Mouse (Mus musculus) hematopoietic stem cell, adult 5-6 weeks (primary cell): Measurements from ENCODE around the gene Ccdc163. TPM values are rescaled to one million over a fixed set of nuclear protein-coding genes. Genes with fewer than 3 reads are reported as not detected.
"Not testable (repeated sequence)": the region's sequence is repeated elsewhere in the genome, so short reads cannot be mapped to it uniquely, and the experiment has no call there.

Experiments used
- ATAC-seq, 2 experiments: fragments of 125-278 bp in 1 of 2; replicated peaks in 1 of 2; 2 replicates each; pipeline ENCODE4 v1.8.0; 2016 to 2017; ENCODE audit warnings: inconsistent platforms in 2 of 2, mild to moderate bottlenecking in 2 of 2, moderate number of reproducible peaks in 2 of 2, low read depth in 1 of 2, moderate TSS enrichment in 1 of 2; ENCODE audit not compliant: low FRiP score in 2 of 2, poor library complexity in 2 of 2, severe bottlenecking in 2 of 2, insufficient read depth in 1 of 2, low TSS enrichment in 1 of 2
- total RNA-seq: library from RNA; stranded (forward); fragments of 172-1452, 232-1000 nt; gene quantifications from 2 replicates; pipeline ENCODE4 v1.2.3, GENCODE M21; 2017

Ccdc163 gene
- 19.8 and 27.4 TPM in 2 replicates for total RNA-seq

DNA sequence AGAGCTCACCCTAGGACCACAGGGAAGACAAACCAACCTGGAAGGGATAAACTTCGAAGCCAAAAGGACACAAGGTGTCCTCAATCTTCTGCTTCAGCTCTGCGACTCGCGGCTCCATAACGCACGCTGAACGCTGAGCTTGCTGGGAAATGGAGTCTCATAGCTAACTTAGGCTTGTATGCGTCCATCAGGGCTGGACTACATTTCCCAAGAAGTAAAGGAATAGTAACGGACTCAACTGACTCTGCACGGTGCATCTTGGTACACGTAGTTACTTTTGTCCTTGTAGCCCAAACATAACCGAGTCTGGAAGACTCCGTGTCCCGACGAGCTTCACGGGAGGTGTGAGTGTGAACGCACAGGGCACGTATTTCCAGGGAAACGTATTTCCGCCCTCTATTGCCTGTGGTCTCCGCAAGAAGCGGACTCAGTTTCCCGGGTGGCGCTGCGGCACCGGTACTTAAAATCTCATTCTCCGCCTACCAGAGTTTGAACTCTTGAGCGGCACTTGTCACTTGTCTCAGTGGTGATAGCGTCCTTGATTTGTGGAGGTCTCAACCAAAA is at the start of gene Ccdc163, which contains the start of gene Mmachc:
Gene Ccdc163 (plus strand): TSS at position 309 of the 564 bp plus-strand sequence.
Gene Mmachc (minus strand): TSS at position 206 of the 564 bp plus-strand sequence.
- peak; percentile 98 to 99 for ATAC-seq

DNA sequence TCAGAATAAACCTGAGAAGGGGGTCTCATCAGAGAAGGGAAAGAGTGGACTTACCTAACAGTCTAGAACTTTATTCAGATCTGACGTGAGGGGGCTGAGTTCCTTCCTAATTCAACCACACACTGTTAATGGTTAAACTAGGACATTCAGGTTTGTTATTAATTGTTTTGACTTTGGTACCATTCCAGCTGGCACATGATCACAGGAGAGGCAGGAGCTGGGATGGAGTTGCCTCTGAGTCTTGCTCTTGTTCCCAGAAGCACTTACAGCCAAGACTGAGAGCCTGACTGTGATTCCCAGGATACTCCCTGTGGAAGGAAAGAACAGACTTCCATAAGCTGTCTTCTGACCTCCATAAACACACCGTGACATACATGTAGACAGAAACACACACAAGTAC is 48.8 kb upstream of the Ccdc163 start:
- no peak for ATAC-seq

DNA sequence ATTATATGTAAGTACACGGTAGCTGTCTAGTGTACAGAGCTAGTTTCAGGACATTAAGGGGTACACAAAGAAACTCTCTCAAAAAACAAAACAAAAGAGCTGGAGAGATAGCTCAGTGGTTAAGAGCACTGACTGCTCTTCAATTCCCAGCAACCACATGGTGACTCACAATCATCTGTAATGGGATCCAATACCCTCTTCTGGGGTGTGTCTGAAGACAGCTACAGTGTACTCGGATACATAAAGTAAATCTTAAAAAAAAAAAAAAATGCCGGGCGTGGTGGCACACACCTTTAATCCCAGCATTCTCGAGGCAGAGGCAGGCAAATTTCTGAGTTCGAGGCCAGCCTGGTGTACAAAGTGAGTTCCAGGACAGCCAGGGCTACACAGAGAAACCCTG is 48.4 kb upstream of the Ccdc163 start:
- not testable (repeated sequence) for ATAC-seq

DNA sequence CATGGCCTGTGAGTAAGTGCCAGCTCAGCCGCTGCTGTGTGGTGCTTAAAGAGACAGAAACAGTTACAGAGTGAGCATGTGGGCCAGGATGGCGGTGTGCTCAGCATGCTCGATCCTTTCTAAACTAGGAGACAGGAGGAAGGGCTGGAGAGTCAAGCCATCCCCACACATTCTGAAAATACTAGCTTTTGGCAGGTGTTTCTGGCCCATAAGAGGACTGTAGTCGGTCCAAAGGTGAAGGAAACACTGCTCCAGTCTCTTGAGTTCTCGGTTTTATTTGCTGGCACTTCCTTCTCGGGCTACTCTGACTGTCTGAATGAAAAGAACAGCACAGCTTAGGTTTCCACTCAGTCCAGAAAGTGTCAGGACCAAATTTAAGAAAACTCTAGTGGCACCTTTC is 47.5 kb upstream of the Ccdc163 start:
- no peak for ATAC-seq

DNA sequence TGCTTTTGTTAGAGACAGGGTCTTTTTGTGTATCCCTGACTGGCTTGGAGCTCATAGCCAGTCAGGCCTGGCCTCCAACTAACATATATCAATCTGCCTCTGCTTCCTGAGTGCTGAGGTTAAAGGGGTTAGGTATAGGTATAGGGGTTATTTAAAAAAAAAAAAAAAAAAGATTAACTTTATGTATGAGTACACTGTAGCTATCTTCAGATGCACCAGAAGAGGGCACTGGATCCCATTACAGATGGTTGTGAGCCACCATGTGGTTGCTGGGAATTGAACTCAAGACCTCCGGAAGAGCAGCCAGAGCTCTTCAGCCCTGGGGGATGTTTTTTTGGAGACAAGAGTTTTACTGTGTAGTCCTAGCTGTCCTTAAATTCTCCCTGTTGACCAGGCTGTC is 46.3 kb upstream of the Ccdc163 start:
- ATAC-seq: no peak

DNA sequence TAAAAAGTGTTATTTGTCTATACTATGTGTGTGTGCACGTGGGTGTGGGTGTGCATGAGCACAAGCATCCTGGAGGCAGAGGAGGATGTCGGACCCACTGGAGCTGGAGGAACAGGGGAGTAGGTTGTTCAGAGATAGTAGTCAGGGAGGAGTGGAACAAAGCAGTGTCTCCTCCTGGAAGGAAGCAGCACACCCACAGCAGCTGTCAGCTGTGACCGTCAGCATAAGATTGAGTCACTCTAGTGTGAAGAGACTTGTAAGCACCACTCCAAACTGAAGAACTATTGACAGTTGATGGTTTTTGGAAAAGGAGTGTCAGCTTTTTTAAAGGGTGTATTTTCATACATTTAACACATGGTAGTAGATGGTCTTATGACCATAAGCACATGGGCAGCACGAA is 41.7 kb upstream of the Ccdc163 start:
- ATAC-seq: no peak

DNA sequence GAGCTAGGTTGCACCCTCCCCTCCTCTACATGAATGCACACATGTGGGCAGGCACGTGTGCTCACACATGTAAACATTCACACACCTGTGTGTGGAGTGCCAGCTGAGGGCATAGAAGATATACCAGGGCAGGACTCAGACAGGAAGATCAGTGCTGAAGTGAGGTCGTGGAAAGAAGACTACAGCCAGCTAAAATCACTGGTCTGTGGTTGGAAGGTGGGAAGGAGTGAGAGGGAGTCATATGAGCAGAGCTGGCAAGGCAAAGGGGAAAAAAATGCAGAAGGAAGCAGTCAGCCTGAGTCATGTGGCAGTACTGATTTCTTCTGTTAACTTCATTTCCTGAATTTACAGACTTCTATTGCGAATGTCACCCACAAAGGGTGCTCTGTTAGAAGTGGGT is 40.2 kb upstream of the Ccdc163 start:
- peak; percentile 91 to 98 for ATAC-seq

DNA sequence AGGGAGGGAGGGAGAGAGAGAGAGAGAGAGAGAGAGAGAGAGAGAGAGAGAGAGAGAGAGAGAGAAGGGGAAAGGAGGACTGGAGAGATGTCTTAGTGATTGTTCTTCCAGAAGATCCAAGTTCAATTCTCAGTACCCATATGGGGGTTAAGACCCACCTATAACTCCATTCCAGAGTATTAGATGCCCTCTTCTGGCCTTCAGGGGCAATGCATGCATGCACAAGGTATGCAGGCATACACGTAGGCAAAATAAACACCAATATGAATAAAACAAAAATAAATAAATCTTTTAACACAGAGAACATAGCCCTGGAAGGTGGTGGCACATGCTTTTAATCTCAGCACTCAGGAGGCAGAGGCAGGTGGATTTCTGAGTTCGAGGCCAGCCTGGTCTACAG is 39.0 kb upstream of the Ccdc163 start:
- ATAC-seq: no peak

DNA sequence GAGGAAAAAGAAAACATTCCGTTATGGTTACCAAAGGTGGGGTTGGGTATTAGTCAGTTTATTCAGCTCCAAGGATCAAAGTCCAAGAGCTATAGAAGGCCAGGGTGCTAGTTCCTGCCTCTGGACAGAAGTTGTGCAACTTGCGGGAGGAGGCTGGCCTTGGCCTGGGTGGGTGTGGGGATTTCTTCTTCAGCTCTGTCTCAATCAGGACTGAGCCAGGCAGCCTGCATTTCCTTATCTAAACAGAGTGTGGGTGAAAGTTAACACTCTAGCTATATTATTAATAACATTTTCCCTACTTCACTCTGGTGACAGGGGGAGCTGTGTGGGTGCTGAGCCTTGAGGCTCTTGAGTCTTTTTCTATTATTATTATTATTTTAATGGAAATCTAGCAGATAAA is 35.5 kb upstream of the Ccdc163 start:
- ATAC-seq: peak in 1 of 2 experiments; percentile 4; a peak in 1 of 4 replicates

DNA sequence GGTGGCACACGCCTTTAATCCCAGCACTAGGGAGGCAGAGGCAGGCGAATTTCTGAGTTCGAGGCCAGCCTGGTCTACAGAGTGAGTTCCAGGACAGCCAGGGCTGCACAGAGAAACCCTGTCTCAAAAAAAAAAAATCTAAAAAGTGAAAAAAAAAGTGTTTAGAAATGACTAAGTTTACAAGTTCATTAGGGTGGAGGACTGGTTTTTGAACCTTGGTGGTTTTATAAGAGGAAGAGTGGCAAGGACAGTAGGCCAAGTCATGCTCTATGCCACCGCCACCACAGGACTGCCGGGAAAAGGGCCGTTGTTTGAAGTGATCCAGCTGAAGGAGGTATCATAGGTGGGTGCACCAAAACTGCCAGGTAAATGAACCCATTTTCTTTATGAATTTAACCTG is 33.5 kb upstream of the Ccdc163 start:
- not testable (repeated sequence) for ATAC-seq

DNA sequence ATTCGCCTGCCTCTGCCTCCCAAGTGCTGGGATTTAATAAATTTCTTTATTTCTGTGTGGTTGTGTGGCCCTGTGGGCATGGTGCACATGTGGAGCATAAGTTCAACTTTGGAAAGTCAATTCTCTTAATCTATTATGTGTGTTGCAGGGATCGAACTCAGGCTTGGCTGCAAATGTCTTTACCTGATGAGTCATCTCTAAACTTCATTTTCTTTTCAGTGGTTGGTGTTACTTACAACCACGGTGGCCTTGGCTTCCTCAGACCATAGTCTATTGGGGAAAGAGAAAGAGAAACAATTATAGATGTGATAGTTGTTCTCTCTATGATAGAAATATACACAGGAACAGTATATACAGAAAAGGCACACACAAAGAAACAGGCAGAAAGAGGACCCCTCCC is 32.3 kb upstream of the Ccdc163 start:
- ATAC-seq: no peak

DNA sequence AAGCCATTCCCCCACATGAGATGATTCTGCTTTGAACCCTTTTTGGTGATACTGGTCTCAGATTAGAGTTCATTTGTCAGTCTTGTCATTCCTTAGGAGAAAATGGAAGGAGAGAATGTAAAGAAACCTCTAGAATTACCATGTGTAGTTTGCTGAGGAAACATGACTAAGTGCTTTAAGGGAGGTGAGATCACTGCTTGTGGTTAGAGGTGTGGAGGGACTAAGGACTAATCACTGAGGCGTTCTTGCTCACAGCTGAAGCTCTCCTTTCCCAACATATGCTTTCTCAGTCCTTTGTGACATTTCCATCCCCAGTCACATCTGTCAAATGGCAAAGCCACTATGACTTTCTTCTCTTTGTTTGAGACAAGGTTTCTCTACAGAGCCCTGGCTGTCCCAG is 30.5 kb upstream of the Ccdc163 start:
- ATAC-seq: no peak

DNA sequence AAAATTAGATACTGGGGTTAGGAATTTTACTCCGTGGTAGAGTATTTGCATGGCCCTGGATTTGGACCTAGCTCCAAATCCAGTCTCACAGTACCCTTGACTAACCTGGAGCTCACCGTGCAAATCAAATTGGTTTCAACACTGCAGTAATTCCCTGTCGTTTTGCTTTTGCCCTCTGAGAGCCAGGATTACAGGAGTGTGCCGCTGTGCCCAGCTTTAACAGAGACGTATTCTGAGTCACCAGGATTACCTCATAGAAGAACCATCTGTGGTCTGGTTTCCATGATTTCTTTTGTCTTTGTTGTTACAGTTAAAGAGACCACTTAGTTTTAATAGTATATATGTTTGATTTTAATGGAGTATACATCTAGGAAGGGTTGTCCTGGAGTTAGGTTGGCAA is 29.2 kb upstream of the Ccdc163 start:
- ATAC-seq: no peak

DNA sequence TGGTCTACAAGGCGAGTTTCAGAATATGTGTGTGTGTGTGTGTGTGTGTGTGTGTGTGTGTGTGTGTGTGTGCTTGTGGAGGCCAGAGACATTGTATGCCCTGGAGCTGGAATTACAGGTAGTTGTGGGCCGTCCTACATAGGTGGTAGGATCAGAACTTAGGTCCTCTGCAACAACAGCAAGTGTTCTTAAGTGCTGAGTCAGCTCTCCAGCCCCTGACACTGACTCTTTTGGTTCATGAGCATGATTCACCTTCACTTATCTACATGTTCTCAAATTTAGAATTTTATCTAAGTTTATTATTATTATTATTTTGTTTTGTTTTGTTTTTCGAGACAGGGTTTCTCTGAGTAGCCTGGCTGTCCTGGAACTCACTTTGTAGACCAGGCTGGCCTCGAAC is 27.8 kb upstream of the Ccdc163 start:
- not testable (repeated sequence) for ATAC-seq

DNA sequence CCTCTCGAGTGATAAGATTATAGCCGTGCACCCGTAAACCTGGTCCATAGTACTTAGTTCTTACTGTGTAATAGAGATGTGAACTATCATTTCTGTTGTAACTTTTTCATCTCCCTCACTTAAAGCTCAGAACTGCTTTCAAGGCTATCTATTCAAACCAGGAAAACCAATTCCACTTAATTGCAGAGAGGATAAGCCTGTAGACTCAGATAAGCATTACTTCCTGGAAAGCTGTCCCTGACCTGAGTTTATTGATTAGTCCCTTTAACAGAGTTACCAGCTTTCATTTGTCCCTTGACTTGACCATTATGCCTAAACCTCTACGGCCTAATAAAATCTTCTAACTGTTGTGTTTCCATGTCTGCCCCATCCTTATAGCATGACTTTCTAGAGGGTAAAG is 24.4 kb upstream of the Ccdc163 start:
- no peak for ATAC-seq

DNA sequence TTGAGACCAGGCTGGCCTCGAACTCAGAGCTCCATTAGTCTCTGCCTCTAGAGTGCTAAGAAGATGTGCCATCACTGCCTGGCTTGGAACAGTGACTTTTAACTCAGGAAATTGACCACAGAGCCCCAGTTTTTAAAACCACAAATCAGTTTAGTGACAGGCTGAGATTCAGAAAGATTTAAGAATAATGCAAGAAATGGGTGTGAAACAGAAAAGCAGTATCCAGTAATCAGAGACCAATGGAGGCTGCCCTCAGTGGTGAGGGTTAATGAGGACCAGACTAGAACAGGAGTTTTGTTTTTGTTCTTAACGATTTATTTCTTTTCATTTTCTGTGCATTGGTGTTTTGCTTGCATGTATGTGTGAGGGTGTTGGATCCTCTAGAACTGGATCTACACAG is 23.6 kb upstream of the Ccdc163 start:
- ATAC-seq: no peak

DNA sequence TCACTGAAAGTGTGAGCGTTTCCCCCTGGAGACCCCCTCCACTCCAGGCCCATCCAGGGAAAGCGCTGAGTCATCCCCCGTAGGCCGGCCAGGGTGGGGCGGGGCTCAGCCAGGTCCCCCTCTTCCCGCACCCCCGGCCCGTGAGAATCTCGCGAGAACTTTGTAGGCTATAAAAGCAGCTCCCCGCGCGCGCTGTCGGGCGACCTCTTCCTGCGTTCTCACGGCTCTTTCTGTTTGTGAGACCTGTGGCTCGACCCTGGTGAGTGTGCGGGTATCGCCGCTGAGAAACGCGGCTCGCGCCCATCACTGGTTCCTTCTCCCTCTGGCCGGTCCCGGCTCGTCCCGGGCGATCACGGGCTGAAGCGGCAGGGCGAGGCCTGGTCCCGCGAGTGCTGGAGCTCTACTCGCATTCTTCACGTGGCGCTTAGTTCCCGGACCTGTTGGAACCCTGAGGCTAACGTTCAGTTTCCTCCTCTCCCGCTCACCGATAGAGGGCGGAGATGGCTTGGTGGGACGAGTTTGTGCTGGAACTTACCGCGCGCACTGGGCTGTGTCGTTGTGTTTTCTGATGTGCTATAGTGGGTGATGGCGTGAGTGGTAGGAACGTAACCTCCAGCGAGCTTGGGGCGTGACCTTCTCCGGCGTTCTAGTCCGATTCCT is 22.8 kb upstream of the Ccdc163 start, which contains the start of gene Prdx1:
Gene Prdx1 (plus strand): TSS at position 143 of the 660 bp plus-strand sequence.
- peak; percentile 80 to 92 for ATAC-seq

DNA sequence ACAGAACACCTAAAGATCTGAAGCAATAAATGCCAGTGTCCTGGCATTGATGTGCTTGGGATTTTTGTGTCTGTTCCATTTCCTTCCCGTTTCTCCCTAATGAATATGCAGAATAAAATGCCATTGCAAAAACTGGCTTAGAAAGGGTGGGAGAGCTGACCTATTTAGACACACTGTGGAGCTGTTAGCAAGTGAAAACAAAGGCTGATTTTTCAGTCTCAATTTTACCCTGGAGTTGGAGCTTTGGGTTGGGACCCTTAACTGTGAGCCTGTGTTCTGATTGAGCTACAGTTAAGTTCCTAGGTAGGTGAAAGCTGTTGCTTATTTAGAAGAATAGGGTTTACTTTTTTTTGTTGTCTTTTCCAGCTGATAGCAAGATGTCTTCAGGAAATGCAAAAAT is 21.3 kb upstream of the Ccdc163 start:
- no peak for ATAC-seq

DNA sequence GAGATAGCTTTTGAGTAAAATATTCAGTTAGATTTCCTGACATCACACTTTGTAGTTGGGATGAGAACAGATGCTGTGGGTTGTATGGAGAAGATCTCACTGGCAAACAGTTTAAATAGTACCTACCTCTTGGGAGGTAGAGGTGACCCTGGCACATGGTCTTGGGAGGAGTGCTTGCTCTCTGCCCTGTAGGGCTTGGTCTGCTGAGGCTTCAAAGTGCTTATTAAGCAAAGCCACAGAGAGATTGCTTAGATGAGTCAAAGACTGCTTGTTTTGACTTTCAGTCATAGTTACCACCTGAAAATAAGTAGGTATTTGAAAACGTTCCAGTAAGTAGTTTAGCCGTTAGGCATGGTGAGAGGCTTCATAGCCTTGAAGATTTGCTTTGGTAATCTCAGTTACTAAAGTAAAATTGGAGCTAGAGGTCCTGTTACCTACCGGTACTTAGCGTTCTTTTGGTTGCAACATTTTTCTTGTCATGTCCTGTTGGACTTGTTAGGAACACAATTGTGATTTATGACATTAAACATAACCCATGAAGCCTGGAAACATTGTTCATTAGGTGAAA is 18.9 kb upstream of the Ccdc163 start:
- no peak for ATAC-seq
